ENCODE assay signal across 1 mouse cellular context in the genomic region with DNA sequence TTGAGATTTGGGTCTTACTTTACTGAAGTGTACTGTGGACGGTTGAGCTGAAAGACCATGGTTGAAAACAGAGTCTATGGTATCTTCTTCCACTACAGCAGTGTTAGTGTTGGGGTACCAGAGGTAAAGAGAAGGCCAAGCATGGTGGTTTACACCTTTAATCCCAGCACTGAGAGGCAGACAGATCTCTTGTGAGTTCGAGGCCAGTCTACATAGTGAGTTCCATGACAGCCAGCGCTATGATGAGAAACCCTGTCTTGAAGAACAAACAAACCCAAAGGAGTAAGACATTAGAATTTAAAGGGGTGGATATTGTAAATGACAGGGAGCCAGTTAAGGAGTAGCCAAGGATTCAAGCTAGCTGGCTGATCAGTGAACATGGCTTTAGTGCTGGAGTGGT.
TF ChIP-seq lines count a peak whose summit lies in the region.

No protein-coding gene starts in this region.

TF ChIP-seq in MEL, 35 proteins besides CTCF, POLR2A, EP300 and RAD21:
- no peak for TF ChIP-seq USF1 (IDR thresholded peaks at IDR 0.05; ENCODE audit: low read depth, low read length)
- no peak for TF ChIP-seq RCOR1 (IDR thresholded peaks at IDR 0.05; ENCODE audit: low read depth, low read length)
- no peak for TF ChIP-seq BHLHE40 (IDR thresholded peaks at IDR 0.05; ENCODE audit: borderline replicate concordance, low read depth, low read length)
